Comparison of ENCODE assay signal across 24 mouse cellular contexts in genomic region chr5:114972201-114972600, GRCm38 (mm10). TPM values are rescaled to one million over a fixed set of nuclear protein-coding genes. Genes with fewer than 3 reads are reported as not detected.
A peak's percentile ranks its signal among the peaks of the same experiment; 100 is the strongest.
DNase-seq lines count a peak whose midpoint lies in the region; ATAC-seq and TF ChIP-seq lines count a peak whose summit lies in the region.
"Had no signal": no experiment of that assay in that cellular context is flagged by ENCODE, and none has a peak within 500 bp of the region (broad histone marks: within the 10 kb centered on the region; RNA-seq: fewer than 3 reads in every experiment).

No protein-coding gene starts in this region.

- WGBS in liver, adult 2 months: 69% methylated on average over 9 of the region's 9 CpGs
- WGBS in intestine, embryonic 16.5 days: 68% methylated on average over 9 of the region's 9 CpGs
- 80% methylated on average over 9 of the region's 9 CpGs for WGBS in heart, embryonic 10.5 days

- H3K27me3 ChIP-seq in liver, adult 2 months (ENCODE audit: control insufficient read depth, insufficient read depth, low read length): no peaks in the 10 kb centered on the region
- H3K27me3 ChIP-seq in intestine, embryonic 16.5 days (replicated peaks; ENCODE audit: control insufficient read depth, insufficient read depth, low read length): no peaks in the 10 kb centered on the region
- peaks cover 38% of the 10 kb centered on the region for H3K27me3 ChIP-seq in heart, embryonic 10.5 days (ENCODE audit: insufficient read depth, poor library complexity, severe bottlenecking)
- H3K27me3 ChIP-seq: forebrain, embryonic 13.5 days; midbrain, embryonic 15.5 days had no signal

- H3K4me1 ChIP-seq in liver, adult 2 months (ENCODE audit: control insufficient read depth, insufficient read depth, low read length): peaks cover 22% of the 10 kb centered on the region
- peaks cover 8% of the 10 kb centered on the region; the same call in 1 of the 2 replicates for H3K4me1 ChIP-seq in intestine, embryonic 16.5 days (ENCODE audit: control insufficient read depth, insufficient read depth, low read length)
- H3K4me1 ChIP-seq in heart, embryonic 10.5 days: peaks cover 6% of the 10 kb centered on the region; the same call in 1 of the 2 replicates
- H3K4me1 ChIP-seq: limb, embryonic 12.5 days; midbrain, embryonic 15.5 days had no signal

- peak overlapping the region; percentile 34; the same call in 1 of the 2 replicates for H3K9ac ChIP-seq in liver, adult 2 months (ENCODE audit: low read depth, low read length)
- H3K9ac ChIP-seq in intestine, embryonic 16.5 days (ENCODE audit: low read depth, low read length): peak overlapping the region; percentile 88; the same call in 1 of the 2 replicates
- H3K9ac ChIP-seq: forebrain, embryonic 13.5 days; heart, embryonic 15.5 days; limb, embryonic 12.5 days; midbrain, embryonic 15.5 days; neural tube, embryonic 15.5 days had no signal

- no peaks in the 10 kb centered on the region for H3K9me3 ChIP-seq in intestine, embryonic 16.5 days (ENCODE audit: control insufficient read depth, low read length)
- no peaks in the 10 kb centered on the region for H3K9me3 ChIP-seq in heart, embryonic 10.5 days
- H3K9me3 ChIP-seq: embryonic facial prominence, embryonic 10.5 days; forebrain, embryonic 13.5 days; heart, embryonic 15.5 days; hindbrain, embryonic 10.5 days; limb, embryonic 12.5 days; midbrain, embryonic 15.5 days; neural tube, embryonic 15.5 days had no signal

- no peak for ATAC-seq in intestine, embryonic 16.5 days
- ATAC-seq: forebrain, embryonic 13.5 days; midbrain, embryonic 15.5 days had no signal

- no peak for TF ChIP-seq POLR2A in liver, adult 2 months (IDR thresholded peaks at IDR 0.05; ENCODE audit: extremely low read depth, insufficient read depth, low read length)

- 0 out of 2 replicates have a peak overlapping the region, but pooled peaks have one; percentile 20 for H3K4me3 ChIP-seq in liver, adult 2 months (ENCODE audit: insufficient read depth, low read depth, low read length)
- H3K4me3 ChIP-seq in intestine, embryonic 16.5 days (ENCODE audit: low read length): peak overlapping the region; percentile 66
- no peak overlapping the region for H3K4me3 ChIP-seq in heart, embryonic 10.5 days
- H3K4me3 ChIP-seq: embryonic facial prominence, embryonic 10.5 days; forebrain, embryonic 13.5 days; heart, adult 2 months; heart, embryonic 15.5 days; hindbrain, embryonic 10.5 days; limb, embryonic 12.5 days; midbrain, embryonic 15.5 days; neural tube, embryonic 15.5 days had no signal

- DNase-seq in liver, adult 2 months (ENCODE audit: extremely low read depth, low read depth, low spot score): no peak
- DNase-seq in liver (no peak), R1 (ENCODE audit: low read depth, low spot score) (peak; percentile 91)
- DNase-seq in lung, adult 18-20 months: no peak
- DNase-seq in heart, embryonic 10.5 days (ENCODE audit: low spot score): no peak
- no peak for DNase-seq in urinary bladder, postnatal 25 days (ENCODE audit: low spot score)
- DNase-seq: adrenal gland, adult 2 months; cerebellum, adult 8-10 months; gastrocnemius, postnatal 10 days; heart, adult 2 months; lung, adult 2 months; lung, postnatal 36 days; spleen, adult 18-20 months had no signal

- peaks cover 6% of the 10 kb centered on the region; the same call in 1 of the 2 replicates for H3K36me3 ChIP-seq in liver, adult 2 months (ENCODE audit: control insufficient read depth, insufficient read depth, low read length)
- no peaks in the 10 kb centered on the region for H3K36me3 ChIP-seq in intestine, embryonic 16.5 days (ENCODE audit: control insufficient read depth, insufficient read depth, low read length)
- no peaks in the 10 kb centered on the region for H3K36me3 ChIP-seq in heart, embryonic 10.5 days
- H3K36me3 ChIP-seq: embryonic facial prominence, embryonic 10.5 days; heart, embryonic 15.5 days; hindbrain, embryonic 10.5 days; limb, embryonic 12.5 days; midbrain, embryonic 15.5 days; neural tube, embryonic 15.5 days had no signal

- H3K79me2 ChIP-seq in liver, adult 2 months (ENCODE audit: control insufficient read depth, insufficient read depth, low read length): peaks cover 28% of the 10 kb centered on the region; the same call in 1 of the 2 replicates

- TF ChIP-seq CTCF in liver, adult 2 months (IDR thresholded peaks at IDR 0.05; ENCODE audit: low read depth, low read length): no peak

- peak overlapping the region; percentile 28; the same call in 1 of the 2 replicates for H3K27ac ChIP-seq in liver, adult 2 months (replicated peaks; ENCODE audit: insufficient read depth, low read depth, low read length)
- H3K27ac ChIP-seq in intestine, embryonic 16.5 days (ENCODE audit: low read length): peak overlapping the region; percentile 63; the same call in 1 of the 2 replicates
- no peak overlapping the region for H3K27ac ChIP-seq in heart, embryonic 10.5 days
- H3K27ac ChIP-seq: embryonic facial prominence, embryonic 10.5 days; forebrain, embryonic 13.5 days; heart, adult 2 months; heart, embryonic 15.5 days; hindbrain, embryonic 10.5 days; limb, embryonic 12.5 days; midbrain, embryonic 15.5 days; neural tube, embryonic 15.5 days had no signal

- H3K4me2 ChIP-seq in intestine, embryonic 16.5 days (ENCODE audit: low read depth, low read length): peak overlapping the region; percentile 49
- H3K4me2 ChIP-seq: forebrain, embryonic 13.5 days; heart, embryonic 15.5 days; limb, embryonic 12.5 days; midbrain, embryonic 15.5 days; neural tube, embryonic 15.5 days had no signal

RNA-seq across cellular contexts. Expression of gene Hnf1a, which starts 1.3 kb away (rescaled TPM):
- total RNA-seq in liver, adult 2 months (2014; rRNA removed): 6.1 and 9.3 TPM in 2 replicates
- 13.5 and 19.2 TPM in 2 replicates for polyA plus RNA-seq in liver, adult 2 months (2012; rRNA removed)
- 16.1 and 21.7 TPM in 2 replicates for polyA plus RNA-seq in intestine, embryonic 16.5 days (2015; fragmentation: Nextera tagmentation; extraction: Ambion mirVana)
- polyA plus RNA-seq in heart, embryonic 10.5 days (2016; fragmentation: Nextera tagmentation; extraction: Ambion mirVana): 0.11 and 1.9 TPM in 2 replicates
- total RNA-seq: gastrocnemius, postnatal 10 days; heart, adult 2 months; layer of hippocampus, postnatal 10 days; left cerebral cortex, adult 8-10 months; megakaryocyte-erythroid progenitor cell, adult 5-6 weeks had no signal
- polyA plus RNA-seq: heart, adult 2 months; hindbrain, embryonic 10.5 days; limb, embryonic 12.5 days; lung, adult 2 months had no signal

RNA-seq across cellular contexts. Expression of gene 2210016L21Rik, which starts 30.2 kb away (rescaled TPM):
- 3.0 and 5.2 TPM in 2 replicates for total RNA-seq in liver, adult 2 months (2014; rRNA removed)
- 5.2 and 6.1 TPM in 2 replicates for polyA plus RNA-seq in liver, adult 2 months (2012; rRNA removed)
- 49.1 and 53.3 TPM in 2 replicates for polyA plus RNA-seq in intestine, embryonic 16.5 days (2015; fragmentation: Nextera tagmentation; extraction: Ambion mirVana)
- polyA plus RNA-seq in heart, embryonic 10.5 days (2016; fragmentation: Nextera tagmentation; extraction: Ambion mirVana): 30.1 and 33.0 TPM in 2 replicates

RNA-seq across cellular contexts. Expression of gene Sppl3, which starts 38.7 kb away (rescaled TPM):
- total RNA-seq in liver, adult 2 months (2014; rRNA removed): 8.7 and 13.1 TPM in 2 replicates
- 23.7 and 24.0 TPM in 2 replicates for polyA plus RNA-seq in liver, adult 2 months (2012; rRNA removed)
- 8.1 and 8.6 TPM in 2 replicates for polyA plus RNA-seq in intestine, embryonic 16.5 days (2015; fragmentation: Nextera tagmentation; extraction: Ambion mirVana)
- 6.9 and 11.5 TPM in 2 replicates for polyA plus RNA-seq in heart, embryonic 10.5 days (2016; fragmentation: Nextera tagmentation; extraction: Ambion mirVana)

RNA-seq across cellular contexts. Expression of gene Oasl1, which starts 49.2 kb away (rescaled TPM):
- 5.8 and 6.6 TPM in 2 replicates for total RNA-seq in liver, adult 2 months (2014; rRNA removed)
- 15.4 and 16.8 TPM in 2 replicates for polyA plus RNA-seq in liver, adult 2 months (2012; rRNA removed)
- polyA plus RNA-seq in intestine, embryonic 16.5 days (2015; fragmentation: Nextera tagmentation; extraction: Ambion mirVana): 1.3 and 2.1 TPM in 2 replicates
- polyA plus RNA-seq in heart, embryonic 10.5 days (2016; fragmentation: Nextera tagmentation; extraction: Ambion mirVana): 0.31 TPM in 1 of 2 replicates, not detected in the other
- total RNA-seq: gastrocnemius, postnatal 10 days had no signal
- polyA plus RNA-seq: embryonic facial prominence, embryonic 10.5 days; hindbrain, embryonic 10.5 days had no signal
